Mouse (Mus musculus): ENCODE data around the gene Wdr89.

DNA sequence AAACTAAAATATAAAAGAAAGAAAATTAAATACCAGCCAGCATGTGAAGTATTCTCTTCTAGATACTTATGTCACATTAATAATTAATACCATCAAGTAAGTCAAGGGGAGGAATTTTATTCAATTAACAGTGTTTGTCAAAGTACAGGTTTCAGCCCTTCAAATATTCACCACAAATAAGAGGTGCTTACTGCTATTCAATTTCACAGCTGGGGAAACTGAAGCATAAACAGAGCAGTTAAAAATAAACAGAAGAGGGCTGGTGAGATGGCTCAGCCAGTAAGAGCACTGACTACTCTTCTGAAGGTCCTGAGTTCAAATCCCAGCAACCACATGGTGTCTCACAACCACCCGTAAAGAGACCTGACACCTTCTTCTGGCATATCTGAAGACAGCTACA is 7.0 kb downstream of the Wdr89 start:
- TF ChIP-seq CTCF (IDR thresholded peaks at IDR 0.05; ENCODE audit: control insufficient read depth, insufficient read depth, insufficient read length) (no peak), MAX (IDR thresholded peaks at IDR 0.05) (no peak), USF1 (IDR thresholded peaks at IDR 0.05; ENCODE audit: low read depth) (no peak), MYOD1 (IDR thresholded peaks at IDR 0.05; ENCODE audit: control insufficient read depth, insufficient read length, low read depth) (no peak), MYOG (IDR thresholded peaks at IDR 0.05; ENCODE audit: control insufficient read depth, extremely low read depth, insufficient read length) (no peak)
